Mouse (Mus musculus): ENCODE measurements around the gene Ulk4.

Ulk4 gene

GRCm38 (mm10) chr9:121107643-121108042 lies 169.4 kb downstream of the Ulk4 start:
- peak; percentile 24 for DNase-seq (ENCODE audit: low spot score)

GRCm38 (mm10) chr9:121107101-121107500 lies 169.9 kb downstream of the Ulk4 start:
- no peak for DNase-seq (ENCODE audit: low spot score)

- no peak for DNase-seq (ENCODE audit: low spot score)
These were observed 175.5 kb downstream of the Ulk4 start for GRCm38 (mm10) chr9:121101516-121101915.

DNA sequence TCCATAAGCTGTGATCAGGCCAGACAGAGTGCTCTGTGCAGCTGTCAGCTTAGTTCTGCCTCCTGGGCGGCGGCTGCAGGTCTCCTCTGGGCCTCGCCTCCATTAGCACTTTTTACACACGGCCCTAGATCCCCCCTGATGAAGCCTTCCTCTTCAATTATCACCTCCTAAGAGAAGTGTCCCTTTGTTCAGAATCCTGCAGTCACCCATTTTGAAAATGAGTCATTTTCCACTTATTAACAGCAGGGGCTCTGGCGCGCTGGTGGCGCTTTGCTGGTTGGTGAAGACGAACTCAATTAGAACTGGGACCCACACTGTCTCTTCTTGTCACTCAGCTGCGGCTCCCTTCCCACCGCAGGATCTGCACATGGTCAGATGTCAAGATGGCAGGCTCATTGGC lies 177.5 kb downstream of the Ulk4 start:
- DNase-seq (ENCODE audit: low spot score), result no peak

- no peak for DNase-seq (ENCODE audit: low spot score)
These were observed 183.2 kb downstream of the Ulk4 start for GRCm38 (mm10) chr9:121093760-121094159.

GRCm38 (mm10) chr9:121092568-121092967 lies 184.4 kb downstream of the Ulk4 start:
- no peak for DNase-seq (ENCODE audit: low spot score)

DNA sequence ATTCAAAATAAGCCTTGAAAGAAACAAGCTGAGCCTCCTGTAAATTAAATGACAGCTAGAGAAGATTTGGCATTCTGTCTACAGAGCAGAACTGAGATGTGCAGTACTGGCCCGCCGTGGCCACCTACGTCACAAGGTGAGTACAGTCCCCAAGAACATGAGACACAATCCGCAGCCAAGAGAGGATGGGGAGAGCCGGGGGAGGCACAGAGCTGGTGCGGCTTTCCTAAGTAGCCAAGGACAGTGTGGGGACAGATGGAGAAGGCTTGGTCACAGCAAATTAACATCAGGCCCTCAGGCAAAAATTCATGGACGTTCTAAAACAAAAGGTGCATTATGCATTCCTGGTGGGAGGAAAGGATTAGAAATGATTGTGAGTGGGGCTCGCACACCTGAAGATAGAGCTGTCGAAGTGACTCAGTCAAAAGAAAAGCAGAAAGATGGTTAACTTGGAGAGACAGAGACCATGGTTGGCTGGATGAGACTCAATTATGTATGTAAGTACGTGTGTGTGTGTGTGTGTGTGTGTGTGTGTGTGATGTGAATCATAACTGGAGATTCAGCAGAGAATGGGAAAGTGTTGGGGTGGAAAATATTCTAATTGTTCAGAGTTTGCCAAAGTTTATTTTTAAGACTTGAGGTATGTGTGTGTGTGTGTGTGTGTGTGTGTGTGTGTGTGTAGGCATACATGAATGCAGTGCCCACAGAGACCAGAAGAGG lies 185.8 kb downstream of the Ulk4 start:
- no peak for DNase-seq (ENCODE audit: low spot score)

- DNase-seq (ENCODE audit: low spot score), result no peak
These were observed 189.3 kb downstream of the Ulk4 start for GRCm38 (mm10) chr9:121087661-121088060.

DNA sequence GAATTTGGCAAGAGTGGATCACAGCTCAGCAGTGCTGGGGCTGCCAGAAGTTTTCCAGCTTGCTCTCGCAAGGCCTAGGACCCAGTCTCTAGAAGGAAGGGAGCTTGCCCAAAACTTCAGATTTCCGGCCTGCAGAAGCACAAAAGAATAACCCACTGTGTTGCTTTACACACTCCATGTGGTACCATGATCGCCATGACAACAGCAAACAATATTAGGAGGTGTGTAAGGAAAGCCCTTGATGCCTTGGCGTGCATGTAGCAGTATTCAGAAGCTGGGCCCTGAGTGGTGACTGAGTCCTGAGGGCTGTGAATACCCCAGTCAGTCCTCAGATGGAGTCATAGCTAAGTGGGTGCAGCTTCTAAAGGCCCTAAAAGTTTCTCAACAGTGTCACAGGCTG lies 192.8 kb downstream of the Ulk4 start:
- DNase-seq (ENCODE audit: low spot score), result no peak

- no peak for DNase-seq (ENCODE audit: low spot score)
These were observed 196.2 kb downstream of the Ulk4 start for GRCm38 (mm10) chr9:121080834-121081233.

DNA sequence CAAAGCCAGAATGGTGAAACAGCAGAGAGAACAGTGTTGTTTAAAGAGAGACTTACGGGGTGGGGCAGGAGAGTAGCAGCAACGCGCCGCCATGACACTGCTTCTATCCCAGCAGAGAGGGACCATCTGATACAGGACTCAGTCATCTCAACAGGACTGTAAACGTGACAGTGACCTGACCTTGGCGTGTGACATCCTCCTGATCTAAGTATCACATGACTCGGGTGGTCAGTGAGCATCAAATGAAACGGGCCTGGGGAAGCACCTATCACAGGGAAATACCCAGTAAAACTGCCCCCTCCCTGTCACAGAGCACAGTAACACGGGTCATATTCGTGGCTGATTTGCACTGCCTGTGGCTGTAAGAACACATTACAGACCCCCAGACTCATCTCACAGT lies 196.6 kb downstream of the Ulk4 start:
- DNase-seq (ENCODE audit: low spot score), result no peak

- no peak for DNase-seq (ENCODE audit: low spot score)
These were observed 197.5 kb downstream of the Ulk4 start for GRCm38 (mm10) chr9:121079388-121080088.

- no peak for DNase-seq (ENCODE audit: low spot score)
These were observed 200.7 kb downstream of the Ulk4 start for GRCm38 (mm10) chr9:121076291-121076690.

DNA sequence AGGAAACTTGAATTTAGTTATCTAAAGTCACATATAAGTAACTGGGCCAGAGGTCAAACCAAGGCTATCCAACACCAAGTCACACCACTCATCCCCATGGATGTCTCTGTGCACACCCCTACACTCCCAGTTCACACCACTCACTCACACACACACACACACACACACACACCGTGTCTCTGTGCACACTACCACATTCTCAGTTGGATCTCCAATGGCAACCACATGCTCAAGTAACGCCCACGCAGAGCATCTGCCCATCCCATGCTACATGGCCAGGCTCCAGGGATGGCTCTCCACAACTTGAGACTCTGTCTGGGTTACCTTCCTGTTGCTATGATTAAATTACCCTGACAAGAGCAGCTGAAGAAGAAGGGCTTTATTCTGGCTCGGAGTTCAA lies 201.8 kb downstream of the Ulk4 start:
- DNase-seq (ENCODE audit: low spot score), result peak; percentile 77

- DNase-seq (ENCODE audit: low spot score), result peak; percentile 51
These were observed 202.3 kb downstream of the Ulk4 start for GRCm38 (mm10) chr9:121074726-121075125.

- DNase-seq (ENCODE audit: low spot score), result no peak
These were observed 204.8 kb downstream of the Ulk4 start for GRCm38 (mm10) chr9:121072127-121072757.

- no peak for DNase-seq (ENCODE audit: low spot score)
These were observed 205.4 kb downstream of the Ulk4 start for GRCm38 (mm10) chr9:121071461-121072126.

DNA sequence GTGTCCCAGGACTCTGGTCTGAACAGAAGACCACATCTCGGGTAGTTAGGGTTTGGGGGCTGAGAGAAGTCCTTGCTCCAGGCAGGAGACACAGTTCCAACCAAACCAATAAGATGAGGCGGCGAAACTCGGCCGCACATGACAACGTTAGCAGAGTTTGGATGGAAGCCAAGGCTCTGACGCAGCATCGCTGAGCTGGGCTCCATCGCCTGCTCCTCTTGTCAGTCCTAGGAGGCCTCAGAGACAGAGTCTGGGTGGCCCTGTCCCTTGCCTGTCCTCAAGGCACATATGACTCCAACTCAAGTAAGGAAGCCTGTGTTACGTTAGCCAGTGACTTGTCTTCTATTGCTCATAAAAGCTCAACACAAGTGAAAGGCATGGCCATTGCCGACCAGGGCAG lies 205.9 kb downstream of the Ulk4 start:
- DNase-seq (ENCODE audit: low spot score), result no peak

DNA sequence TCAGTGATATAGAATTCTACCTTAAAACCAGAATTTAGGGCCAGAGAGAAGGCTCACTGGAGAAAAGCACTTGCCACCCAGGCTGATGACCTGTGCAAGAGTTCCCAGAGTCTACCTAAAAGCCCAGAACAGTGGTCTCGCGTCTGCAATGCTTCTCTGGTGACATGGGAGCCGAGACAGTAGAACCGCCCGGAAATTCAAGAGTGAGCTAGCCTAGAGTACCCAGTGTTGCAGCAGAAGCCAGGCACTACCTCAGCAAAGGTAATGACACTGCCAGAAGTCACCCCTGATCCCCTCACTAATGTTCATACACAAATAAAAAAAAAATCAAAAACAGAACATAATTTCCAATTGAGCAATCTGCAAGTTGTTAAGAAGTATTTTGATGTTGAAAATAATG lies 208.9 kb downstream of the Ulk4 start:
- no peak for DNase-seq (ENCODE audit: low spot score)

GRCm38 (mm10) chr9:121067043-121067442 lies 210.0 kb downstream of the Ulk4 start:
- DNase-seq (ENCODE audit: low spot score), result no peak

DNA sequence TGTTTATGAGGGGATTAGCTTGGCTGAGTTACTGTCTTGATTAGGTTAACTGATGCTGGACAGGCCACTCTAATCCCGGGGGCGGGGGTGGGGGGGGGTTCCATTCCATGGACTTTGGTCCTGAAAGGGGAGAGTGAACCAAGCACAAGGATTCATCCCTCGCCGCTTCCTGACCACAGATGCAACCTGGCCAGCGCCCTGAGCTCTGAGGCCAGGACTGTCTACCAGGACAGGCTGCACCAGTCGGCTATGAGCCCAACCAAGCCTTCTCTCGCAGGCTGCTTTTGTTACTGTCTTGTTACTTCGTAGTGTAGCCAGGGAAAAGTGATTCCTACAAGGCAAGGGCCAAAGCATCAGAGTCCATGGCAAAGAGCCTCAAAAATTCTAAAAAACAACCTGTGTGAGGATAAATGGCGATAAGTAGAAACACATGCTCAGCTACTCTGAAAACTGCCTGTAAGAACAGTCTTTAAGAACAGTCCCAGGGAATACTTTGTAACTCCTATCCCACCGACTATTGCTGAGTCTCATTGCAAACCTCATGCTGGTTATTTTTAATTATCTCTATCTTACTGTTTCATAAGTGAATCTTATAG lies 211.5 kb downstream of the Ulk4 start:
- no peak for DNase-seq (ENCODE audit: low spot score)

GRCm38 (mm10) chr9:121064606-121065355 lies 212.2 kb downstream of the Ulk4 start:
- DNase-seq (ENCODE audit: low spot score), result no peak
